9 mouse cellular contexts compared by ENCODE assay signal in genomic region chr1:64035087-64035791, GRCm38 (mm10).
A peak's percentile ranks its signal among the peaks of the same experiment; 100 is the strongest.
DNase-seq lines count a peak whose midpoint lies in the region; ATAC-seq lines count a peak whose summit lies in the region.
"Had no signal": no experiment of that assay in that cellular context is flagged by ENCODE, and none has a peak within 500 bp of the region (broad histone marks: within the 10 kb centered on the region; RNA-seq: fewer than 3 reads in every experiment).

No protein-coding gene starts in this region.

- intact Hi-C loops in heart, postnatal 14 days (cut with DNase I), result loop anchor here (10.0 kb wide), 1 partner anchor 500 kb away; the partner anchor contains the start of gene Creb1

- WGBS in hindbrain, embryonic 13.5 days, result 53% methylated on average over 15 of the region's 15 CpGs
- WGBS in hindbrain, embryonic 11.5 days, result 68% methylated on average over 15 of the region's 15 CpGs
- 84% methylated on average over 15 of the region's 15 CpGs for WGBS in forebrain, embryonic 13.5 days

- no peak overlapping the region for H3K4me3 ChIP-seq in hindbrain, embryonic 13.5 days
- H3K4me3 ChIP-seq in hindbrain, embryonic 11.5 days (ENCODE audit: low read depth, low read length), result no peak overlapping the region
- no peak overlapping the region for H3K4me3 ChIP-seq in forebrain, embryonic 13.5 days

- H3K9ac ChIP-seq in hindbrain, embryonic 13.5 days, result no peak overlapping the region
- H3K9ac ChIP-seq in hindbrain, embryonic 11.5 days (ENCODE audit: low read depth, low read length), result no peak overlapping the region
- H3K9ac ChIP-seq in forebrain, embryonic 13.5 days, result no peak overlapping the region

- no peak for ATAC-seq in hindbrain, embryonic 13.5 days (ENCODE audit: low FRiP score)
- ATAC-seq in hindbrain, embryonic 11.5 days (ENCODE audit: low FRiP score), result no peak
- ATAC-seq in forebrain, embryonic 13.5 days, result no peak

- peak overlapping the region; percentile 50; the same call in 1 of the 2 replicates for H3K27ac ChIP-seq in hindbrain, embryonic 13.5 days
- no peak overlapping the region for H3K27ac ChIP-seq in hindbrain, embryonic 11.5 days (ENCODE audit: low read depth, low read length)
- H3K27ac ChIP-seq in forebrain, embryonic 13.5 days, result no peak overlapping the region

- H3K9me3 ChIP-seq in hindbrain, embryonic 13.5 days, result no peaks in the 10 kb centered on the region
- no peaks in the 10 kb centered on the region for H3K9me3 ChIP-seq in hindbrain, embryonic 11.5 days (ENCODE audit: control insufficient read depth, low read length)
- no peaks in the 10 kb centered on the region for H3K9me3 ChIP-seq in forebrain, embryonic 13.5 days (replicated peaks)

- no peak overlapping the region for H3K4me2 ChIP-seq in hindbrain, embryonic 13.5 days
- H3K4me2 ChIP-seq in hindbrain, embryonic 11.5 days (replicated peaks; ENCODE audit: low read depth, low read length), result no peak overlapping the region
- no peak overlapping the region for H3K4me2 ChIP-seq in forebrain, embryonic 13.5 days

- no peak for DNase-seq in hindbrain, embryonic 11.5 days (ENCODE audit: low spot score)
- peak; percentile 52 for DNase-seq in cerebellum, adult 9-11 months
- peak; percentile 39 to 52 for DNase-seq in heart, postnatal 14 days
- peak; percentile 69 for DNase-seq in lung, postnatal 14 days
- DNase-seq in natural killer cell, adult 2 months (ENCODE audit: low spot score in 2 of 2), result no peak
- DNase-seq in urinary bladder, postnatal 36 days (ENCODE audit: low spot score in 2 of 2), result no peak
- DNase-seq: left cerebral cortex, postnatal 4 days had no signal

- no peaks in the 10 kb centered on the region for H3K27me3 ChIP-seq in hindbrain, embryonic 13.5 days
- H3K27me3 ChIP-seq in hindbrain, embryonic 11.5 days (ENCODE audit: control insufficient read depth, insufficient read depth, low read length), result no peaks in the 10 kb centered on the region
- H3K27me3 ChIP-seq in forebrain, embryonic 13.5 days, result no peaks in the 10 kb centered on the region

- peaks cover 57% of the 10 kb centered on the region for H3K4me1 ChIP-seq in hindbrain, embryonic 13.5 days (replicated peaks)
- H3K4me1 ChIP-seq in hindbrain, embryonic 11.5 days (replicated peaks; ENCODE audit: control insufficient read depth, insufficient read depth, low read length), result no peaks in the 10 kb centered on the region
- peaks cover 15% of the 10 kb centered on the region for H3K4me1 ChIP-seq in forebrain, embryonic 13.5 days

- peaks cover 30% of the 10 kb centered on the region for H3K36me3 ChIP-seq in hindbrain, embryonic 13.5 days
- no peaks in the 10 kb centered on the region for H3K36me3 ChIP-seq in hindbrain, embryonic 11.5 days (ENCODE audit: control insufficient read depth, insufficient read depth, low read length)
- peaks cover 29% of the 10 kb centered on the region for H3K36me3 ChIP-seq in forebrain, embryonic 13.5 days (ENCODE audit: poor library complexity, severe bottlenecking)

Comparison
In these comparisons a context has a peak if more than half of its experiments do, and no peak if none do; other contexts are left out.
1. DNase-seq: peak in cerebellum, adult 9-11 months (single experiment), heart, postnatal 14 days (2 of 2) and lung, postnatal 14 days (single experiment); none in hindbrain, embryonic 11.5 days (single experiment), natural killer cell, adult 2 months (0 of 2) and urinary bladder, postnatal 36 days (0 of 2).